Mouse (Mus musculus): ENCODE results near the gene Muc2.
A peak's percentile ranks its signal among the peaks of the same experiment; 100 is the strongest.

The Muc2 gene

GRCm38 (mm10) chr7:141770521-141770920 lies 80.4 kb downstream of the Muc2 start:
- no peak for DNase-seq (ENCODE audit: low spot score)

- DNase-seq (ENCODE audit: low spot score): peak; percentile 7
These were observed 80.8 kb downstream of the Muc2 start for GRCm38 (mm10) chr7:141770988-141771387.

DNA sequence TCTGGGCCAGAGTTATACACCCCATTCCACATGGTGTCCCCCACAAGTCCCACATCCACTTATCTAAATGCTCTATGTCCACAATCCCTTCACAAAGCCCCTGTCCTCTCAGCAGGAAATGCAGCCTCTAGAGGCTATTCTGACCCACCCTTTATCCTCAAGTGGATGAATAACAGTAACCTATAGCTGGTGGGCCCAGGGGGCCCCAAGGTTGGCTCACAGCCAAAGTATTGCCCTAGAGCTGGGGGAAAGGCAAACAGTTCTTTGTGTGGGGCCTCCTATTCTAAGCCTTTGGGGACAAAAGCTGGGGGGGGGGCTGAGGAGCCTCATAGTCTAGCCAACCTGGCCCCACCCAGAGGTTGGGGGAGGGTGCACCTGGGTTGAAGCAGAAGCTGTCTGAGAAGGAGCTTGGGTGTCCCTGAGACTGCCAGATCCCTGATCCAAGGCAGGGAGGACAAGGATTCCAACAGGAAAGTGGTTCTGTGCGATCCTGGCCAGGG lies 82.0 kb downstream of the Muc2 start:
- no peak for DNase-seq (ENCODE audit: low spot score)

- DNase-seq (ENCODE audit: low spot score): no peak
These were observed 84.7 kb downstream of the Muc2 start for GRCm38 (mm10) chr7:141774855-141775254.

DNA sequence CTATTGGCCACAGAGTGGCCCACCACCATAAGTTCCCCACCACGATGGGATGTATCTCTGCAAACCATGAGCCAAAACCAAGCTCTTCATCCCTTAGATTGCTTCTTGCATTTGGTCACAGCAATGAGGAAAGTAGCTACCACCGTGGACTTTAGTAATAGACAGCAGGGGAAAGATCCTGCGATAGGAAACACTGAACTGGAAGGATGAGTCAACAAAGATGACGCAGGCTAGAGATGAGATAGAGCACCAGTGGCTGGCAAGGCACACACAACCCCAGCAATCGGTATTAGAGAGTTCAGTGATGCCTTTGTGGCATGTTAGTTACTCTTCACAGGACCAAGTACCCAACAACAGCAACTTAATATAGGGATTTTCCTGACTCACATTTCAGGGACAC lies 86.1 kb downstream of the Muc2 start:
- DNase-seq (ENCODE audit: low spot score): no peak

DNA sequence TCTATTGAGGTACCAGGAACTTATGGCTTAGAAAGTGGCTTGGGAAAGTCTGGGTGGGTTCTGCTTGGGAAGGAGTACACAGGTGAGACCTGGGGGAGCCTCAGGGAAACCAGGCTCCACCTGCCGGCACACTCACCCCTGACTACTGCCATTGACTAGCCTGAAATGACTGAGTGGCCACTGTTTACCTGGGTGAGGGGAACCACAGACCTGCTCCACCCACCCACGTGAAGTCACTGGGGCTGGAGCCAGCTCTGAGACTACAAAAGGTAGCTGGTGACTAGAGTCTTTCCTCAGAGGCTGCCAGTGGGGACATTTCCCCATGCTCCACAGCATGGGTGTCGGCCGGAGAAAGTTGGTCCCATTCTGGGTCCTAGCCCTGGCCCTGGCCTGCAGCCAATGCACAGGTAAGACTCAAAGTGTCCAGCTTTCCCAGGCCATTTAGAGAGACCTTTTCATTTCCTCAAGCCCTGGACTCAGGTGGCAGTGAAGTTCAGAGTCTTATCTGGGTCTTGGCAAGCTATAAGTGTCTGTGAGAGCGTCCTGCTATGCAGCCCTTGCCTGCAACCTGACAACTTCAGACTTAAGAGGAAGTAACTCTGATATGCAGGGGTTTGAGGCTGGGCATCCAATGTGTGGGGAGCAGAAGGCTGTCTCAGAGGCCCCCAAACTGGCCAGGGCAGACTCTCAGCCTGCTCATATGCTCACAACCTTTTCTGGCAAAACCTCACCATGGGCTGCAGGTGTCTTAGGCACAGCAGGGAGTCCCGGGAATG lies 98.7 kb downstream of the Muc2 start, which contains the start of gene Muc5ac:
Gene Muc5ac (plus strand): TSS at position 296 of the 776 bp plus-strand sequence.
- no peak for DNase-seq (ENCODE audit: low spot score)

GRCm38 (mm10) chr7:141794251-141794650 lies 104.1 kb downstream of the Muc2 start:
- DNase-seq (ENCODE audit: low spot score): no peak

- DNase-seq (ENCODE audit: low spot score): no peak
These were observed 113.1 kb downstream of the Muc2 start for GRCm38 (mm10) chr7:141803206-141803605.

All from ovary, adult 18-20 months (tissue).